Mouse (Mus musculus) urinary bladder, postnatal 14 days (tissue): ENCODE results near the gene Ttc9.

Experiments
- DNase-seq: peaks from one replicate; pipeline ENCODE4 v3.0.0; 2021; ENCODE audit warnings: low spot score

Gene Ttc9

DNA sequence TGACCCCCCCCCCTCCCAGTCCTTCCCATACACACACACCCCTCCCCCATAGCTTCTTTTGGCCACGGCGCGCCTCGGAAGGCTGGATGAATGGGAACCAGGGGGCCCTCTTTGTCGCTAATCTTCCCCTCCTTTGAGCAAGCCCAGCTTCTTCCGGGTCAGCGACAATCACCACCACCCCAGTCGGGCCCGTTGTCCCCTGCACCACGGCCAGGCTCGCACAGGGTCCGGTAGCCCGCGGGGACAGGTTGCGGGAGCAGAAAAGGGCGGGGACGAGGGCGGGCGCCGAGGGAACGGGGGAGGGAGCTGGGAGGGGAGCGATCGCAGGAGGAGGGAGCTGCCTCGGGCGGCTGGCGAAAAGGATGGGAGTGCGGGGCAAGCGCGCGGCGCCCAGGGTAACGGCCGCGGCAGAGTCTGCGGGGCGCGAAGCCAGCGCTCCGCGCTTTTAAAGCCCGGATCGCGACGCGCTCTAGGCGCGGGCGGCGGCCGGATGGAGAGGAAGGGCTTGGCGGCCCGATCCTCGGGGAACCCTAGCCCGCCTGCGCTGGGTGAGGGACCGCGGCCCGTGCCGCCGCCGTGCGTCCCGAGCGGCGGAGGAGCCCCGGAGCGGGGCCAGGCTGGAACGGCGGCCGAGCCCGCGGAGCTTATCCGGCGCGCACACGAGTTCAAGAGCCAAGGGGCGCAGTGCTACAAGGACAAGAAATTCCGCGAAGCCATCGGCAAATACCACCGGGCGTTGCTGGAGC lies at the start of gene Ttc9:
Gene Ttc9, plus strand, starts transcription at position 335 of the 746 bp plus-strand sequence.
- DNase-seq: peak; percentile 51

DNA sequence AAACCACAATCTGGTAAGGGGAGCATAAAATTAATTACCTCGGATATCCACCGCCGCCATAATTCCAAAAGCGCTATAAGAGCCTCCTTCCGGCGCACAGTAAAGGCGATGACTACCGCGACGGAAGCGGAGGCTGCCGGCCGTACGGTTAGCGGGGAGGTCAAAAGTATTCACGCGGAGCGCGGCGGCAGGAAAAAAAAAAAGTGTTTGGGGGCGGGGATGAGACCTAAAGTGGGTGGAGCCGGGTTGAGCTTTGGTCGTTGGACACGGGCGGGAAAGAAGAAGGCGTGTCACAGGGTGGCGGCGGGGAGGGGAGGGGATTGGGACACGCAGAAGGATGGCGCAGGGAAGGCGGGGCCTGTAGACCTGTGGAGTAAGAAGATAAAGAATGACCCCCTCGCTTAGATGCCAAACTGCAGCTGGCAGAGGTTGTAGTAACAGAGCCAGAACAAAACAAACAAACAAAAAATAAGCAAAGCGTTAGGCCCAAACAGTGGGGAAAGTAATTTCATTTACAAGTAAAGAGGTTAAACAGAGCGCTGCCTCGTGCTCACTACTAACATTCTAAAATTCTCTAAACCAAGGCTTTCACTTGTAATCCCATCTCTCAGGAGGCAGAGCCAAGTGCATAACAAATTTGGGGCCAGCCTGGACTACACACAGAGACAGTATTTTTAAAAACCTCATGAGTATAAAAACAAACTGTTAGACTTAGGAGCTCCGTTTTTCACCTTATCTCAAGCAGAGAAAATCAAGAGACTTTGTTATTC lies 36.0 kb upstream of the Ttc9 start, which contains the start of gene Med6:
Gene Med6, minus strand, starts transcription at position 107 of the 770 bp plus-strand sequence.
- DNase-seq: peak; percentile 94

DNA sequence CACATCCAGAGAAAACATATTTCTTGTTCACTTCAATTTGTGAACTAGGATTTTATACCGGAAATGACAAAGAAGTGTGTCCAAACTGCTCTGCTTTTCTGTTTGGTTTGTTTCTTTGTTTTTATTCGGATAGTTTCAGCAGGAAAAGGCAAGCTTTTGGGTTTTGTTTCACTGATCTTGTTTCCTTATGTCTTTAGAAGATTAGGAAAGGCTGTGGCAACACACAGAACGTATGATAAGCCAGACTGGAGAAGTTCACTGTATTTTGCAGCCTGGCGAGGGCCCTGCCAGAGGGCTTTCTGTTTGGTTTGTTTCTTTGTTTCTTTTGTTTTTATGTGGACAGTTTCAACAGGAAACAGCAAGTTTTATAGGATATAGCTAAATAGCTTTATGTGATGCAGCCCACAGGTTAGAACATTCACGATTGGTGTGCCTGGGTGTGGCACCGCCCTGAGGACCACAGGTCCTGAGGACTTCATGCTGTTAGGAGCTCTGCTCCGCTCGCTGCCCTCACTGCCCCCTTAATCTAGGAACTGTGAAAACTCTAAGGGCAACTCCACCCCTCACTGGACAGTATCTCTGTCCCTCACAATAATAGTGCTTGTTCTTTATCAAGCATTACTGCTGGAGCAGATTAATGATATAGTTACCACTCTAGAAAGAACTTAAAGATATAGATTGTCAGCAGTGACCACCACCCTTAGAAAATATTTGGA lies 34.3 kb upstream of the Ttc9 start:
- DNase-seq: no peak

DNA sequence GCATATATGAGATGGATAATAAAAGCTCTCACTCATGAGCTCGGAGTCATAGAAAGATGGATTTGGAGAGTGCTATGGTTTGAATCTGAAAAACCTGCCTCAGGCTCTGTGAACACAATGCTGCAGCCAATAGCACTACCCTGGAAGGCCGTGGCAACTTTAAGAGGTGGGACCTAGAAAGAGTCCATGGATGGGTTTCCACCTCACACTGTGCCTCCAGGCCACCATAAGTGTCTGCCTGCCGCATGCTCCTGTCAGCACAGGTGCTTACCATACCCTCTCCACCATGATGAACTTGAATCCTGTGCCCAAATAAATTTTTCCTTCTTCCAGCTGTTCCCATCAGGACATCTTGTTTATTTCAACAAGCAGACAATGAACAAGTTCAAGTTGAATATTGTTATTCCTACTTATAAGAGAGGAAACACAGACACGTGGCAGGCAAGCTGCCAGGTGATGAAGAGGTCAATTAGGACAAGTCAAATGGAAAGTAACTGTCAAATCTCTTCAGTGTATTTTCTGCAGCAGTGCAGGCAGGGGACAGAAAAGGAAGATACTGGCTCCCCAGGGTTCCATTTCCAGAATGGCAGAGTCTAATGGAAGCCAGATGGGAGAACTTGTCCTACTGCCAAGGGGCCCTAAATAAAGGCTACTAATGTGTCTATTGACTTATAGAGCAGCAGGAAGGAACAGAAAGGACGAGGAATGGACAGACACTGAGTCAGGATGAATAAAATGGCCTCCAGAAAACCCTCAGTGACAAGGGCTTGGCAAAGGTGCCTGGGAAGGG lies 25.9 kb upstream of the Ttc9 start:
- no peak for DNase-seq

DNA sequence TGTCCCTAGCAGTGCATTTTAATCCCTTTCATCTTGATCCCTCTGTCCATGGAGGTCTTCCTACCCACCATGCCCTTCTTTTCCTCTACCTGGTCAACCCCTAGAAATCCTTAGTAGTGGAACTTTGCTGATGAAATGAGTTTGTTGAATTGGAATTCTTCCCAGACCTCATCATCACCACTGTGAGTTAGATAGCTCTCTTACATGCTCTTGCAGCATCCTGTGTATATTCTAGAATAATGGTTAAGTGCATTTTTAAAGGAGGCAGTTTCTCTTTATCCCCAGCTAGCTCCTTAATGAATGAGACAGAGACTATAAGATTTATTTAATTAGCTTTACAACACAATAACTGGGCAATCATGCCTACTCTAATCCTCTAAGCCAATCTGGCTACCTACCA lies 21.6 kb upstream of the Ttc9 start:
- no peak for DNase-seq

DNA sequence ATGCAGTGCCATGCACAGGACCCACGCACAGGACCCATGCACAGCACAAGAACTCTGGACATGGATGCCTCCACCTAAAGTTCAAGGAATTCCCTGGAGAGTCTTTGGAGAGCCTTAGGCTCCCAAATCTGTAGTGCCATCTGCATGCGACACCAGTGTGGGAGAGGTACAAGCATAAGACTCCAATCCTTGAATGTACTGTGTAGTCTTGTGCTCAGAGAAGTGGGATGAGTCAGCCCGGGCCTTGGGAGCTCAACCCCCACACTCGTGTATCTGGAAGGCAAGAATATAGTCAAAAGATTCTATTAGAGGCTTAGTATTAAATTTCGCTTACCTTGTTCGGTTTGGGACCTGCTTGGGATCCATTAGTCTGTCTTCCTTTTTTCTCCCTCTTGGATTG lies 15.2 kb upstream of the Ttc9 start:
- DNase-seq: no peak

DNA sequence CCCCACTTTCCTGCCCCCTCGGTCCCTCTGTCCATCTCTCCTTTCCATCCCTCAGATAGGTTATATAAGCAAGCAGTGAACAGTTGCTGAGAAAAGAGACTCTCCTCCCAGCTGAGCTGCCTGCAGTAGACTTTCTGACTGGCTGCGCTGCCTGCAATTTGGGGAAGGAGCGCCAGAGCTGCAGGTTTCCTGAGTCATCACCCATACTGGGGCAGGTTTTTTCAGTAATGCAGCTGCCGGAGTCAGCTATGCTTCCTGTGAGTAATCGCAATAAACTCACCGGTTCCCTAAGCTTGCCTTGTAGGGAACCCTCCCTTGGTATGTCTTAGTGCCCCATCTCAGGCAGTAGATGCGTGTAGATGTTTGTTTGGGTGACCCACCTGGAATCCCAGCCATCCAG lies 14.1 kb upstream of the Ttc9 start:
- DNase-seq: peak; percentile 44

DNA sequence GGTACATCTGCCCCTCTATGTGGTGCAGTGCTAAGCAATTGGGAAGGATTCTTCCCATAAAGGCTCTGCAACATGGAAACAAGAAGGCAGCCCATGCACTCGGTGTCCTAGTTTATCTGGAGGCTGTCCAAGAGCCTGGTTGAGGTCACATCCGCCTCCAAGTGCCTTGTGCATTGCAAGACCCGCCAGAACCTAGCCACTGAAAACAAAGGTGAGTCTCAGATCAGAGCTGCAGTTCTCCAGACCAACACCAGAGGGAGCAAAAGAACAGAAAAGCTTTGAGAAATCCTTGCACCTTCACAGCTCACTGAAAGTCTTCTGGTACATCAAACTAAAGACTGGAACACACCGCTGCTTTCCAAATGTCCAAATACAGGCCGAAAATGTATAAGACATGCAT lies 11.7 kb upstream of the Ttc9 start:
- DNase-seq: peak; percentile 82

DNA sequence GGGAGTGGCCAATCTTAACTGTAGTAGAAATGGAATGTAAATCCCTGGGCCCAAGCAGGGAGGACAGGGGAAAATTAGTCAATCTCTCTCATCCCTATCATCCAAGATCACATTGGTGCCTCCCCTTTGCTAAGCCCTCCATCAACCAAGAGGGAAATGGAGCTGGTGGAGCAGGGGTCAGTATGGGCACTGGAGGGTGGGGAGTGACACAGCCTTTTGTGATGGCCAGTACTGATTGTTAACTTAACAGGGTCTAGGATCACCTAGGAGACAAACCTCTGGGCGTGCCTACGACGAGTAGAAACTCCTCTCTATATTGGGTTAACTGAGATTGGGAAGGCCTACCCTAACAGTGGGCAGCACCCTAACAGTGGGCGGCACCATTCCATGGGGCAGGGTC lies 7.7 kb upstream of the Ttc9 start:
- no peak for DNase-seq

DNA sequence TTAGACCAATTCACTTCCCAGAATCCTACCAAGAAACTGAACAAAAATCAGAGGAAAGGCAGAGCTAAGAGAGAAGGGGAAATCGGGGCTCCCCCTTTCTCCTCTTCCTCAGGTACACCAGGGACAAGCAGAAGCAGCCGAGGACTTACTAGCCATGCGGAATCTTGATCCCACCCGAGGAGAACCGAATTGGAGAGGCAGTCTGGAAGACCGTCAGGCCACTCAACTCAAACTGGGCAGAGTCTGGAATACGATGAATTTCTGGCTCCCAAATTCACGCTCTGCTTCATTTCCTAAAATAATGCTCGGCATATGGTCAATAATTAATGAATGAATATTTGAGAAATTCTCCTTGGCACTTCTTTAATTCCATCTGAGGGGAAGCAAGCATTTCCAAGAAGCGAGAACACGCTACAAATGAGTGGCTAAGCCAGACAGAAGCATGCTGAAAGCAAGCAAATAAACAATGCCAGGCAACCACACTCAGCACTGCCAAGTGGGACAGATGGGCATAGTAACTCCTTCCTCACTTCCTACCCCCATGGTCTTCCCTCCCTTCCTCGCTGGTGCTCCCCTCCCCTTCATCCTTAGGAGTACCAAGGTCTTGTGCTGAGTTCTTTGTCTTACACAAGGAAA lies 4.7 kb upstream of the Ttc9 start:
- DNase-seq: no peak

DNA sequence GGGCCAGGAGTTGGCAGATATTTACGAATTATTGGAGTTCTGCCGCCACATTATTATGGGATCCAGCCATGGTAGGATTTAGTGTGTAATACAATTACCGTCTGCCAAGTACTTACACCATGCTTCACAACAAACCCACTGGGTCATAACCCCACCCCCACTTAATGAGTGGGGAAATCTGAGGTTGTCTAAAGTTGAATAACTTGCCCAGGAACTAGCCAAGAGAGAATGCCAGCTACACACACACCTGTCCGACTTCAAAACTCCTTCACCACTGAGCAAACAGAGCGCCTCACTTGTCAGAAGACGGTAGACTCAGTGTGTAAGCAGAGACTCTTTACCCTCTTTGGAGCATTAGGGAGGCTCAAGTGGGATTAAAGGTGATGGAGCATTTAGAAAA lies 3.6 kb upstream of the Ttc9 start:
- no peak for DNase-seq

DNA sequence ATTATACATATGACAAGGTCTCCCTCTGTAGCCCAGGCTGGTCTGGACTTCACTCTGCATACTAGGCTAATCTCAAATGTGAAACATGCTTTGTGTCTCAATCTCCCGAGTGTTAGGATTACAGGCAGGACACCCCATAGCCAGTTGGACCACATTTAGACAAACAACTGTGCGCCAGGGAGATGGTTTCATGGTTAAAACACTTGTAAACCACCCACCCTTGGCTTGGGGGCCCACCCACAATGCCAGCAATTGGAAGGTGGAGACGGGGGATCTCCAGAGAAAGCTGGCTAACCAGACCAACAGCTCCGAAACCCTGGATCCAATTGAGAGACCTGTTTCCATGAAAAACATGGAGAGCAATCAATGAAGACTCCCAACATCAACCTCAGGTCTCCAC lies 3.0 kb upstream of the Ttc9 start:
- DNase-seq: no peak

DNA sequence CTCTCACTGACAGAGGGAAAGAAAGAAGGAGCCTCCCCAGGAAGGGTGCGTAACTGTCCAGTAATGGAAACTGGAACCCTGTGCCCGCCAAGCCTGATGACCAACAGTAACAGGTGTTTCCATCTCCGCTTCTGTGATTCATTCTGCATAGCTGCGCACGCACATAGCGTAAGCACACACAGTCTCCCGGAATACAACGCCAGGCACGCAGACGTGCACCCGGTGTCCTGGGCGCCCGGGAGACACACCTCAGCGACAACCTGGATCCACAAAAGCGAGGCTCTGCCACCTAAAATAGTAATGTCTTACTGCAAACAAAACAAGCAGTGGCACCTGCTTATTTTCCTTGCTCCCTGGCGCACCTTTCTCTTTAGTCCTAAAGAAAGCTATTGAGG lies 532 bp upstream of the Ttc9 start:
- peak; percentile 68 for DNase-seq

DNA sequence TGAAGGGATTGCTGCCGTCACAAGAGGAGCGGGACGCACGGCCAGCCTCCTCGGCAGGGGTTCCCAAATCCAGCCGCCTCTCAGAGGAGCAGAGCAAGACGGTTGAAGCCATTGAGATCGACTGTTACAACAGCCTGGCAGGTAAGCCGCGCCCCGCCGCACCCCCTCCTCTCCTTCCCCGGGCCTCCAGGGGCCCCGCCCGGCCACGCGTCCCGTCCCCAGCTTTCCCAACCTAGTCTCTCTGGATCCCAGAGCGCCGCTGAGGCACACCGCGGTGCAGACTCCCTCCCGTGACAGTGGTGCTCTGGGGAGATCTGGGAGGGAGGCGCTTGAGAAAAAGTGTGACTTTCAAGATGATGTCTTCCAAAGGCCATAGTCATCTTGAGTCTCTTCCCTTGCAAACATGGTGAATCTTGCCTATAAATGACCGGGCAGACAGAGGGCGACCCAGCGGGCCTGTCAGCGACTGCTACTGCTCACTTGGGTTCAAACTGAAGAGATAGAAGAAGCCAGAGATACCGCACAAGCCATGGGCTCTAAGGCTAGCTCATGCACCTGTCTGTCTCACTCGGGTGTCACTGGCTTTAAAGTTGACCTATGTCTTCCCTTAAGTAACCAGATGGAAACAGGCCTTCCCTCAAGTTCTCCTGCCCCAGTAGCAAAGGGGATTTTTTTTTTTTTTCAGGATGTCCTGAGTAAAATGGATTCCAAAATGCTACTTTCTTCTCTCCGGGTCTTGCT lies 782 bp downstream of the Ttc9 start:
- peak; percentile 7 for DNase-seq

DNA sequence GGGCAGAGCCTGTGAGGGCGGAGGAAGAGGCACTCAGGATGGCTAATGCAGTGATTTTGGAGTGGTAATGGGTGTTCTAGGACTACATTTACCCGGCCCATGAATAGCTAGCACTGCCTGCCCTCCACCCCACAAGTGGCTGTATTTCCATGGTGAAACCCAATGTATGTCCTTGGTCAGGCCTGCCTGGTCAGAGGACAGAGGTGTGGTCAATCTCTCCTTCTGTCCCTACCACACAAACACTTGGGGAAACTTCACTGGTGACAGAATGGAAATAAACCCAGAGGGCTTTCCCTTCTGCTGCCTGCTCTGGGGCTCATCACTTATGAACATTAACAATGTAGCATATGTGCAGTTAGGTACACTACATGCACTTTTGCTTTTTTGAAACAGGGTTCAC lies 2.2 kb downstream of the Ttc9 start:
- no peak for DNase-seq

DNA sequence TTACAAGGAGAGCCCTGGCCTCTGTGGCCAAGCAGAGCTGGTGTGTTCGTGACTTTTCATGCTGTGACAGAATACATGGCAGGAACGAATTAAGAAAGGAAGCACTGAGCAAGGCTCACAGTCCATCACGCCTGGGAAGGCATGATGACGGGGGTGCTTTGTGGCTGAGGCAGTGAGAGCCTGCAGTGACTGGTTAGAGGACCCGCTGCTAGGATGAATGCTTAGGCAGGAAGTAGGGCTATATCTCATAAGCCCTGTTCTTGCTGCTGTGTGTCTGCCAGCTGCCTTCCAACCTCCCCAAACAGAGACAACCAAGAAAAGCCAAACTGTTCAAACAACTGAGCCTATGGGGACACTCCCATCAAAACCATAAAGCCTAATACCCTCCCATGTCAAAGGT lies 9.6 kb downstream of the Ttc9 start:
- DNase-seq: no peak

DNA sequence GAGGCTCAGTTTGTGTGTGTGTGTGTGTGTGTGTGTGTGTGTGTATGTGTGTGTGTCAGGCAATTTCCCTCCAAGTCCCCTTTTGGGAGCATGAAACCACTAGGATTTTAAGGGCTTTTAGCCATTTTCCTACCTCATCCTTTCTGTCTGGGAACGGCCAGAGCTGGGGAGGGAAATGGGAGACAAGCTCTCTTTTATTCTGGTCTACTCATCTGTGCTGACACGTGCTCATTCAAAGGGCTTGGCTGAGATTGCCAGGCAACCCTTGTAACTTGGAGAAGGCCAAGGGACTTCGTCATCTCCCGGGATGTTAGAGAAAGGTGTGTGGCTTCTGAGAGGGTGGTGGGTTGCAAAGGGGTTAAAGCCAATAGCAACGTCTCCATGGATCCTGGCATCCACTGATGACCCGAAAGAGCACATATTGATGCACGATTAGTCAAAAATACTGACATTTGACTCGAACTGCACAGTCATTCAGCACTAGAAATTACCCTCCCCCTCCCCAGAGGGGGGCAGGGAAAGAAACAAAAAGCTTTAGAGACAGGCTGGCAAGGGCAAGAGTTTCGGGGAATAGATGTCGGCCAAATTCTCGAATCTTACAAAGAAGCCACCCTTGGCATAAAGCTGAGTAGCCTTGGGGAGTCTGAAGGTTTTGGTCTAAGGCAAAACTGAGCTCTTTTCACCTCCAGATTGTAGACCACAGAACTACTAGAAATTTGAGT lies 11.5 kb downstream of the Ttc9 start:
- no peak for DNase-seq

DNA sequence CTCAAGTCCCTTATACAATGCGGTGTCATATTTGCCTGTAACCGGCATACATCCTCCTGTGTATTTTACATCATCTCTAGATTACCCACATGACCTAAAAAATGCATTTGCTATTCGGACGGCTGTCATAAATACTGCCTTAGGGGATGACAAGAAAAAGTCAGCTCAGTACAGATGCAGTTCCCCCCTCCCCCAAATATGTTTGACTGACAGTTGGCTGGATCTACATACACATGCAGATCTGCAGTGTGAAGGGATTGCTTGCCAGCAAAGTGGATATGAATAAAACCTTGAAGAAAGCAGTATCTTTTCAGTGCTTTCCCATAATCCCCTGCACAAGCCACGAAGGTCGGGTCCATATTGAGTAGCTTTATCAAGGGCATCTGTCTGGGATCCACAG lies 15.8 kb downstream of the Ttc9 start:
- DNase-seq: no peak

DNA sequence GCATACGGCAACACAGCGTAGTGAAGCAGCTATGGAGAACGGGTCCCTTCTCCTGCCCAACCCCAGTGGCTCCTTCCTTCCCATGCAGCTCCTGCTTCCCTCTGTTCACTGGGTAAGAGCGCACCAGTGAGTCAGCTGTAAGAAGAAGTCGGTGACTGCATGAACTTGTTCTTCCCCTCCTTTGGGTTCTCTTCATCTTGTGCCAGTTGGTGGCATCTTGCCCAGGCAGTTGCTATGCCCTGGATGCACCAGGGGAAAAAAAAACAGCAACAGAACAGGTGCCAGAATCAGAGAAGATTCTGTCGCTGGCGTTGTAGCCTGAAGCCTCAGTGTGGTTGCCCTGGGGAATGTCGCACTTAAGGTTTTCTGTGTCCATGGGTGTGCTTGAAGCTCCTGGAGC lies 22.3 kb downstream of the Ttc9 start:
- peak; percentile 51 for DNase-seq

DNA sequence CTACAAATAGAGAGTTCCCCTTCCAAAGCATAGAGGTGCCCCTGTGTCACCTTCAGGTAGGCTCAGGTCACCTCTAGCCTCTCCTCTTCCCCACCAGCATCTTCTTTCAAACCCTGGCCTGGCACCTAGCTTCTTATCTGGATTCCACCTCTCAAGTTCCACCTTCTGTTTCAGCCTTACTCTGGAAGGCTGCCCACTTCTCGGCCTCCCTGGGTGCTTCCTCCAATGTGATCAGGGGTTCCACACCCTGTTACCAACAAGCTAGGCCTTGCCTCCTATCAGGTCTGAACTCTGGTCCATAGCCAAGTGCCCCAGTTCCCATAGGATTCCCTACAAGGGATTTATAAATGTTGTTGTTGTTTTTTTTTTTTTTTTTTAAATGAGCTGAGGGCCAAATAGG lies 26.3 kb downstream of the Ttc9 start:
- DNase-seq: peak; percentile 40
